Mouse (Mus musculus) myocyte (in vitro differentiated cells): ENCODE measurements around the gene Mylk4.

Source experiments
- E2F4 ChIP-seq: IDR thresholded peaks from one replicate; pipeline ENCODE4 v1.6.1; 2011; ENCODE audit warnings: mild to moderate bottlenecking, control low read depth, moderate library complexity; ENCODE audit not compliant: insufficient read depth
- MYOG ChIP-seq, 3 experiments: IDR thresholded peaks; one replicate each; pipeline ENCODE4 v1.6.1; 2011; ENCODE audit warnings: control low read depth in 2 of 3, low read depth in 2 of 3, mild to moderate bottlenecking in 2 of 3; ENCODE audit not compliant: insufficient read length in 2 of 3, control insufficient read depth in 1 of 3, insufficient read depth in 1 of 3
- POLR2A ChIP-seq: IDR thresholded peaks from one replicate; pipeline ENCODE4 v1.6.1; 2011; ENCODE audit warnings: low read depth, mild to moderate bottlenecking, control low read depth, moderate library complexity; ENCODE audit not compliant: insufficient read length
- POLR2AphosphoS2 ChIP-seq: IDR thresholded peaks from one replicate; pipeline ENCODE4 v1.6.1; 2011; ENCODE audit warnings: low read depth, control low read depth; ENCODE audit not compliant: insufficient read length
- TCF12 ChIP-seq: IDR thresholded peaks from one replicate; pipeline ENCODE4 v1.6.1; 2011; ENCODE audit warnings: mild to moderate bottlenecking, control low read depth; ENCODE audit not compliant: poor library complexity, insufficient read depth, severe bottlenecking
- TCF3 ChIP-seq: IDR thresholded peaks from one replicate; pipeline ENCODE4 v1.6.1; 2011; ENCODE audit warnings: low read depth, control low read depth; ENCODE audit not compliant: insufficient read length
- USF1 ChIP-seq: IDR thresholded peaks from one replicate; pipeline ENCODE4 v1.6.1; 2011; ENCODE audit warnings: low read depth, mild to moderate bottlenecking, control low read depth, moderate library complexity

DNA sequence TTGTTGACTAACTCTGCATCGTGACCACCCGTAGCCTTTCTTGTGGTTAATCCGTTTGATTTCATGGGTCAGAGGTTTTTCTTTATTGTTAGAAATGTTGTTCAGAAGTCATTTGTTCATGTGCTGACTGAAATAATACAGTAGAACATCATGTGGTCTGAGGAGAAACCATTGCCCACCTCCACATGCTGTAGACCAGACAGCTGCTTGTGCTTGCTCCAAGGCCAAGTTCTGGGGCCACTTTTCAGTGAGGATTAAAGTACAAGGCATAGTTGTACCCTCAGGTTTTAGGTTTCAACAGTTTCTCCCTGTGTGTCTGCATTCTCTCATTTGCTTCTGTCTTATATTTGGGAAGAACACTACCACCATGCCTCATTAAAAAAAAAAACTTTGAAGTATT, 23.9 kb upstream of the Mylk4 start:
- no peak for TF ChIP-seq E2F4
- TF ChIP-seq MYOG (IDR thresholded peaks at IDR 0.05; ENCODE audit: control insufficient read depth in 1 of 3, insufficient read depth in 1 of 3, insufficient read length in 2 of 3, low read depth in 2 of 3): peak in 2 of 3 experiments; percentile 65 to 77
- peak; percentile 45 for TF ChIP-seq TCF12
- TF ChIP-seq TCF3: no peak
- TF ChIP-seq USF1: no peak
- TF ChIP-seq POLR2A: no peak
- TF ChIP-seq POLR2AphosphoS2: no peak
